Mouse (Mus musculus): ENCODE measurements around the gene 4932429P05Rik. TPM values are rescaled to one million over a fixed set of nuclear protein-coding genes. Genes with fewer than 3 reads are reported as not detected.

Gene 4932429P05Rik
- polyA plus RNA-seq (2014; fragmentation: Nextera tagmentation; extraction: Ambion mirVana) = not detected in 2 replicates

GRCm38 (mm10) chrX:89751968-89752367 lies at the start of gene 4932429P05Rik:
4932429P05Rik (plus strand) TSS chrX:89752268.
- H3K4me3 ChIP-seq (ENCODE audit: low read depth, low read length) = no peak within 1 kb of the TSS
- H3K27me3 ChIP-seq (ENCODE audit: control insufficient read depth, insufficient read depth, low read length) = no peaks in the 10 kb centered on the region
- no peak within 1 kb of the TSS for H3K9ac ChIP-seq (ENCODE audit: low read depth, low read length)
- H3K9me3 ChIP-seq (ENCODE audit: control insufficient read depth, low read length) = no peaks in the 10 kb centered on the region
- H3K4me1 ChIP-seq (replicated peaks; ENCODE audit: control insufficient read depth, insufficient read depth, low read length) = no peaks in the 10 kb centered on the region
- ATAC-seq (ENCODE audit: low FRiP score) (no peak), DNase-seq (ENCODE audit: low spot score) (no peak)
- no peaks in the 10 kb centered on the region for H3K36me3 ChIP-seq (ENCODE audit: control insufficient read depth, insufficient read depth, low read length)
- no peak within 1 kb of the TSS for H3K27ac ChIP-seq (ENCODE audit: low read depth, low read length)
- no peak within 1 kb of the TSS for H3K4me2 ChIP-seq (replicated peaks; ENCODE audit: low read depth, low read length)

Other genes with a start within 250 kb of the 4932429P05Rik start
- gene 4930415L06Rik, start 180.6 kb downstream of the 4932429P05Rik start, polyA plus RNA-seq (2014; fragmentation: Nextera tagmentation; extraction: Ambion mirVana) = not detected in 2 replicates

Measured in hindbrain, embryonic 11.5 days (tissue).